Mouse (Mus musculus) heart, adult 2 months (tissue): ENCODE results near the gene Btf3. TPM values are rescaled to one million over a fixed set of nuclear protein-coding genes. Genes with fewer than 3 reads are reported as not detected.

Experiments used
- DNase-seq, 2 experiments: peaks; one replicate each; pipeline ENCODE4 v3.0.0; 2021
- H3K27ac ChIP-seq: fragments of 200-600 bp; 2 replicates; pipeline ENCODE4 v1.8.1; 2022
- H3K27me3 ChIP-seq: fragments of 200-500 bp; 2 replicates; pipeline ENCODE4 v1.6.1; 2012; ENCODE audit warnings: mild to moderate bottlenecking, low read length, inconsistent platforms, mixed read lengths; ENCODE audit not compliant: control insufficient read depth, insufficient read depth
- H3K36me3 ChIP-seq: fragments of 200-500 bp; 2 replicates; pipeline ENCODE4 v1.6.1; 2012; ENCODE audit warnings: low read length, inconsistent platforms; ENCODE audit not compliant: control insufficient read depth, insufficient read depth
- H3K4me1 ChIP-seq: fragments of 200-500 bp; 2 replicates; pipeline ENCODE4 v1.6.1; 2011; ENCODE audit warnings: low read length; ENCODE audit not compliant: control insufficient read depth, insufficient read depth
- H3K4me3 ChIP-seq: fragments of 200-600 bp; 2 replicates; pipeline ENCODE4 v1.8.1; 2022
- H3K79me2 ChIP-seq: fragments of 200-500 bp; replicated peaks from 2 replicates; pipeline ENCODE4 v1.6.1; 2012; ENCODE audit warnings: mild to moderate bottlenecking, inconsistent platforms, low read length, moderate library complexity, mixed read lengths; ENCODE audit not compliant: control insufficient read depth, insufficient read depth
- H3K9ac ChIP-seq: fragments of 200-500 bp; 2 replicates; pipeline ENCODE4 v1.6.1; 2012; ENCODE audit warnings: low read depth, mild to moderate bottlenecking, control low read depth, inconsistent platforms, low read length, mixed read lengths
- CTCF ChIP-seq: fragments of 200-600 bp; IDR thresholded peaks from 2 replicates; pipeline ENCODE4 v1.8.1; 2022; ENCODE audit warnings: antibody characterized with exemption, mild to moderate bottlenecking, moderate library complexity
- EP300 ChIP-seq: fragments of 200-500 bp; IDR thresholded peaks from 2 replicates; pipeline ENCODE4 v1.6.1; 2011; ENCODE audit warnings: low read depth, low read length, control low read depth; ENCODE audit not compliant: insufficient read depth
- POLR2A ChIP-seq: fragments of 200-500 bp; IDR thresholded peaks from 2 replicates; pipeline ENCODE4 v1.6.1; 2011; ENCODE audit warnings: mild to moderate bottlenecking, low read depth, low read length, control low read depth; ENCODE audit not compliant: insufficient read depth
- WGBS: fragments of 180-500 bp; shearing (Covaris S2); methylation state at CpG from one replicate; pipeline ENCODE4 v1.1.7; 2018; 5-methylcytosine and 5-hydroxymethylcytosine counted together
- intact Hi-C: fragments of 180-260 bp; cut with DNase I; formaldehyde crosslinking; loops from one replicate; pipeline ENCODE4 v1.15.1; 2025
- polyA plus RNA-seq: library from polyadenylated mRNA; depleted of rRNA; stranded (reverse); fragments of >200 nt; gene quantifications from 2 replicates; pipeline ENCODE4 v1.2.3, GENCODE M21; 2012
- total RNA-seq, 2 experiments: library from RNA; stranded (reverse); gene quantifications; 2 replicates each; pipeline ENCODE4 v1.2.3; 2021

Btf3 gene
- total and polyA plus RNA-seq, 3 experiments: 88.2 to 218 (median 193) TPM

- H3K4me1 ChIP-seq: no peaks in the 10 kb centered on the region
- no peak for DNase-seq
- 18% methylated on average over 9 of the region's 9 CpGs for WGBS
- H3K27ac ChIP-seq: no peak overlapping the region
- no peaks in the 10 kb centered on the region for H3K79me2 ChIP-seq
- no peaks in the 10 kb centered on the region for H3K36me3 ChIP-seq
- peaks cover 43% of the 10 kb centered on the region for H3K27me3 ChIP-seq
- TF ChIP-seq POLR2A (no peak), EP300 (no peak)
- intact Hi-C loops: loop anchor here (5.0 to 10.0 kb wide), 2 partner anchors 141 to 228 kb away; no protein-coding TSS in a partner anchor
- no peak overlapping the region for H3K9ac ChIP-seq
- H3K4me3 ChIP-seq: no peak overlapping the region
Measured at GRCm38 (mm10) chr13:98356176-98356972, 39.6 kb upstream of the Btf3 start.

- Histone ChIP-seq H3K27ac (no peak overlapping the region), H3K9ac (peak overlapping the region; percentile 32; the same call in 1 of the 2 replicates)
Measured at GRCm38 (mm10) chr13:98355559-98356111, 38.8 kb upstream of the Btf3 start.

GRCm38 (mm10) chr13:98354871-98355558 is 38.2 kb upstream of the Btf3 start:
- no peaks in the 10 kb centered on the region for H3K36me3 ChIP-seq
- DNase-seq: peak; percentile 24 to 46
- no peaks in the 10 kb centered on the region for H3K79me2 ChIP-seq
- no peak for TF ChIP-seq CTCF
- TF ChIP-seq EP300: no peak
- TF ChIP-seq POLR2A: no peak
- intact Hi-C loops: loop anchor here (5.0 to 10.0 kb wide), 2 partner anchors 142 to 230 kb away; no protein-coding TSS in a partner anchor
- H3K9ac ChIP-seq: peak overlapping the region; percentile 32; the same call in 1 of the 2 replicates
- WGBS: 2% methylated on average over 88 of the region's 102 CpGs
- peaks cover 41% of the 10 kb centered on the region for H3K27me3 ChIP-seq
- H3K27ac ChIP-seq: no peak overlapping the region
- no peaks in the 10 kb centered on the region for H3K4me1 ChIP-seq
- peak overlapping the region; percentile 37 for H3K4me3 ChIP-seq

More at GRCm38 (mm10) chr13:98355559-98356111, 38.8 kb upstream of the Btf3 start:
- intact Hi-C loops: loop anchor here (5.0 to 10.0 kb wide), 2 partner anchors 142 to 229 kb away; no protein-coding TSS in a partner anchor
- peak; percentile 28 to 47 for DNase-seq
- Histone ChIP-seq H3K27me3 (peaks cover 44% of the 10 kb centered on the region), H3K36me3 (no peaks in the 10 kb centered on the region), H3K79me2 (no peaks in the 10 kb centered on the region), H3K4me1 (no peaks in the 10 kb centered on the region), H3K4me3 (peak overlapping the region; percentile 19)
- 1% methylated on average over 80 of the region's 81 CpGs for WGBS
- TF ChIP-seq CTCF (no peak), POLR2A (no peak), EP300 (no peak)

GRCm38 (mm10) chr13:98354090-98354801 is 37.4 kb upstream of the Btf3 start, which contains the start of gene Foxd1:
Gene Foxd1, plus strand, starts transcription at chr13:98354242.
- intact Hi-C loops: loop anchor here (10.0 kb wide), 1 partner anchor 231 kb away; no protein-coding TSS in a partner anchor
- 1% methylated on average over 68 of the region's 76 CpGs for WGBS
- peak within 1 kb of the TSS; percentile 37 for H3K4me3 ChIP-seq
- H3K27ac ChIP-seq: no peak within 1 kb of the TSS
- H3K4me1 ChIP-seq: no peaks in the 10 kb centered on the region
- peaks cover 37% of the 10 kb centered on the region for H3K27me3 ChIP-seq
- TF ChIP-seq CTCF (no peak), POLR2A (no peak), EP300 (no peak)
- peak within 1 kb of the TSS; percentile 37; the same call in 1 of the 2 replicates for H3K9ac ChIP-seq
- peak; percentile 44 to 47 for DNase-seq
- no peaks in the 10 kb centered on the region for H3K79me2 ChIP-seq
- H3K36me3 ChIP-seq: no peaks in the 10 kb centered on the region

- no peaks in the 10 kb centered on the region for H3K36me3 ChIP-seq
- H3K9ac ChIP-seq: no peak overlapping the region
- peak in 1 of 2 experiments; percentile 46 for DNase-seq
- TF ChIP-seq CTCF (no peak), POLR2A (no peak), EP300 (no peak)
- H3K4me1 ChIP-seq: no peaks in the 10 kb centered on the region
- WGBS: 2% methylated on average over 13 of the region's 13 CpGs
- no peaks in the 10 kb centered on the region for H3K79me2 ChIP-seq
- peak overlapping the region; percentile 37 for H3K4me3 ChIP-seq
- intact Hi-C loops: loop anchor here (10.0 kb wide), 1 partner anchor 231 kb away; no protein-coding TSS in a partner anchor
- H3K27ac ChIP-seq: no peak overlapping the region
- H3K27me3 ChIP-seq: peaks cover 37% of the 10 kb centered on the region
Measured at GRCm38 (mm10) chr13:98353709-98354089, 36.9 kb upstream of the Btf3 start.
